Mouse (Mus musculus) cerebral cortex, adult 2 months (tissue): ENCODE measurements around the gene Ptrh1.

Experiments
- WGBS: fragments of 180-500 bp; shearing (Covaris S2); methylation state at CpG from one replicate; pipeline ENCODE4 v1.1.7; 2018; 5-methylcytosine and 5-hydroxymethylcytosine counted together

Gene Ptrh1

GRCm38 (mm10) chr2:32757056-32757845 lies 18.3 kb upstream of the Ptrh1 start, which contains the start of gene Tor2a:
TSS of gene Tor2a (plus strand) at chr2:32757234.
- WGBS: under 1% methylated on average over 66 of the region's 66 CpGs

- WGBS: 80% methylated on average over 8 of the region's 8 CpGs
Measured at GRCm38 (mm10) chr2:32758503-32758902, 17.1 kb upstream of the Ptrh1 start.

- 81% methylated on average over 2 of the region's 2 CpGs for WGBS
Measured at GRCm38 (mm10) chr2:32759001-32759400, 16.6 kb upstream of the Ptrh1 start.

- WGBS: 79% methylated on average over 14 of the region's 14 CpGs
Measured at GRCm38 (mm10) chr2:32761361-32761760, 14.2 kb upstream of the Ptrh1 start.

- WGBS: 47% methylated on average over 4 of the region's 4 CpGs
Measured at GRCm38 (mm10) chr2:32761859-32762258, 13.7 kb upstream of the Ptrh1 start.

- WGBS: 48% methylated on average over 3 of the region's 3 CpGs
Measured at GRCm38 (mm10) chr2:32763353-32763752, 12.2 kb upstream of the Ptrh1 start.

GRCm38 (mm10) chr2:32767241-32767640 lies 8.3 kb upstream of the Ptrh1 start:
- 86% methylated on average over 12 of the region's 12 CpGs for WGBS

GRCm38 (mm10) chr2:32768661-32769285 lies 6.8 kb upstream of the Ptrh1 start:
- 60% methylated on average over 19 of the region's 19 CpGs for WGBS

GRCm38 (mm10) chr2:32769327-32770085 lies 6.1 kb upstream of the Ptrh1 start:
- 73% methylated on average over 5 of the region's 5 CpGs for WGBS

- 50% methylated on average over 12 of the region's 12 CpGs for WGBS
Measured at GRCm38 (mm10) chr2:32771886-32772285, 3.7 kb upstream of the Ptrh1 start.

GRCm38 (mm10) chr2:32772626-32773279 lies 2.8 kb upstream of the Ptrh1 start:
- 68% methylated on average over 8 of the region's 8 CpGs for WGBS

GRCm38 (mm10) chr2:32776192-32776591 lies 606 bp downstream of the Ptrh1 start:
- WGBS: 31% methylated on average over 22 of the region's 22 CpGs

- 95% methylated on average over 6 of the region's 6 CpGs for WGBS
Measured at GRCm38 (mm10) chr2:32778081-32778480, 2.5 kb downstream of the Ptrh1 start.

- 13% methylated on average over 8 of the region's 8 CpGs for WGBS
Measured at GRCm38 (mm10) chr2:32779131-32779530, 3.5 kb downstream of the Ptrh1 start.

- 90% methylated on average over 6 of the region's 6 CpGs for WGBS
Measured at GRCm38 (mm10) chr2:32779714-32780113, 4.1 kb downstream of the Ptrh1 start.

- WGBS: 90% methylated on average over 6 of the region's 6 CpGs
Measured at GRCm38 (mm10) chr2:32781710-32782109, 6.1 kb downstream of the Ptrh1 start.

GRCm38 (mm10) chr2:32784048-32784681 lies 8.6 kb downstream of the Ptrh1 start, which contains the start of gene Cfap157:
TSS of gene Cfap157 (minus strand) at chr2:32784428.
- WGBS: 54% methylated on average over 4 of the region's 4 CpGs

- whole genome bisulfite sequencing: 57% methylated on average over 6 of the region's 6 CpGs
Measured at GRCm38 (mm10) chr2:32787176-32787575, 11.6 kb downstream of the Ptrh1 start.

- 55% methylated on average over 2 of the region's 2 CpGs for WGBS
Measured at GRCm38 (mm10) chr2:32788581-32788980, 13.0 kb downstream of the Ptrh1 start.

GRCm38 (mm10) chr2:32791297-32791696 lies 15.7 kb downstream of the Ptrh1 start:
- WGBS: 38% methylated on average over 6 of the region's 6 CpGs

- 79% methylated on average over 13 of the region's 13 CpGs for WGBS
Measured at GRCm38 (mm10) chr2:32795748-32796418, 20.3 kb downstream of the Ptrh1 start.
